Mouse (Mus musculus) limb, embryonic 15.5 days (tissue): ENCODE measurements around the gene 6430531B16Rik. TPM values are rescaled to one million over a fixed set of nuclear protein-coding genes. Genes with fewer than 3 reads are reported as not detected.

Experiments
- microRNA counts: library from miRNA; unstranded; fragments of <30 nt; microRNA quantifications from one replicate; lab custom pipeline; 2016
- microRNA-seq: library from miRNA; unstranded; fragments of <30 nt; microRNA quantifications from one replicate; pipeline ENCODE4, GENCODE M21; 2016
- polyA plus RNA-seq: library from polyadenylated mRNA; unstranded; fragments of >200 nt; fragmentation: Nextera tagmentation; extraction: Ambion mirVana; gene quantifications from 2 replicates; pipeline ENCODE4 v1.2.1, GENCODE M21; 2015

The 6430531B16Rik gene
- polyA plus RNA-seq, 1 experiment from 2014 or later: 0.44 TPM

MicroRNAs within 50 kb of the gene (microRNA counts, 519-probe panel; counts per million panel counts)
- microRNA mmu-miR-202-3p (lab: Ali Mortazavi, UCI) (1,499 counts per million, percentile 16 among the panel's probes with 10 or more counts), microRNA mmu-miR-202-5p (lab: Ali Mortazavi, UCI) (1,966 counts per million, percentile 34 among the panel's probes with 10 or more counts)

Small RNAs within 50 kb of the gene (microRNA-seq; reads per million reads assigned to microRNA genes)
- not detected for gene Mir202
- not detected for gene Mir7062
- not detected for gene mmu-mir-7686

Other genes starting within 250 kb of the 6430531B16Rik start
- gene Adgra1, start 144.6 kb downstream of the 6430531B16Rik start, polyA plus RNA-seq: 0.70 and 0.76 TPM in 2 replicates
- gene Kndc1, start 84.1 kb downstream of the 6430531B16Rik start, polyA plus RNA-seq: 0.24 and 0.26 TPM in 2 replicates
- 0.12 TPM in 1 of 2 replicates, not detected in the other for gene Utf1, start 35.0 kb downstream of the 6430531B16Rik start, polyA plus RNA-seq
- 2.9 and 3.0 TPM in 2 replicates for gene Adam8, start 13.8 kb upstream of the 6430531B16Rik start, polyA plus RNA-seq
- gene Zfp511, start 57.6 kb upstream of the 6430531B16Rik start, polyA plus RNA-seq: 36.9 and 37.2 TPM in 2 replicates
- gene Tubgcp2, start 57.9 kb upstream of the 6430531B16Rik start, polyA plus RNA-seq: 50.6 and 51.9 TPM in 2 replicates
- not detected in 2 replicates for gene Msx3, start 70.3 kb upstream of the 6430531B16Rik start, polyA plus RNA-seq
- gene Caly, start 103.8 kb upstream of the 6430531B16Rik start, polyA plus RNA-seq: 0.55 and 1.2 TPM in 2 replicates
- 0.41 TPM in 1 of 2 replicates, not detected in the other for gene Prap1, start 114.6 kb upstream of the 6430531B16Rik start, polyA plus RNA-seq
- 21.4 and 22.3 TPM in 2 replicates for gene Fuom, start 123.7 kb upstream of the 6430531B16Rik start, polyA plus RNA-seq
- gene Paox, start 137.0 kb upstream of the 6430531B16Rik start, polyA plus RNA-seq: 17.7 and 18.4 TPM in 2 replicates
- gene Echs1, start 137.7 kb upstream of the 6430531B16Rik start, polyA plus RNA-seq: 130 and 141 TPM in 2 replicates
- 20.6 and 21.9 TPM in 2 replicates for gene Mtg1, start 158.8 kb upstream of the 6430531B16Rik start, polyA plus RNA-seq
- gene Sprn, start 176.1 kb upstream of the 6430531B16Rik start, polyA plus RNA-seq: 0.27 and 0.36 TPM in 2 replicates
- not detected in 2 replicates for gene Olfr522, start 186.0 kb upstream of the 6430531B16Rik start, polyA plus RNA-seq
- not detected in 2 replicates for gene Olfr523, start 194.5 kb upstream of the 6430531B16Rik start, polyA plus RNA-seq
- gene Olfr524, start 227.2 kb upstream of the 6430531B16Rik start, polyA plus RNA-seq: not detected in 2 replicates
- gene Cd163l1, start 239.5 kb upstream of the 6430531B16Rik start, polyA plus RNA-seq: 0.11 TPM in 1 of 2 replicates, not detected in the other